Mouse (Mus musculus): ENCODE results near the gene Bmpr1b.

Gene Bmpr1b

GRCm38 (mm10) chr3:142034160-142034559 lies 135.1 kb downstream of the Bmpr1b start:
- CTCF ChIA-PET, result interaction anchor here (0.7 kb wide), 1 partner anchor 153 kb away, joined by 6 read pairs; no protein-coding TSS in a partner anchor

GRCm38 (mm10) chr3:142019716-142020115 lies 149.5 kb downstream of the Bmpr1b start:
- CTCF ChIA-PET, result no interaction called here

- CTCF ChIA-PET, result no interaction called here
Measured at GRCm38 (mm10) chr3:141984548-141984947, 184.7 kb downstream of the Bmpr1b start.

GRCm38 (mm10) chr3:141981613-141982432 lies 187.4 kb downstream of the Bmpr1b start:
- CTCF ChIA-PET, result no interaction called here

GRCm38 (mm10) chr3:141966244-141966643 lies 203.0 kb downstream of the Bmpr1b start:
- CTCF ChIA-PET, result no interaction called here

GRCm38 (mm10) chr3:141952931-141953330 lies 216.3 kb downstream of the Bmpr1b start:
- CTCF ChIA-PET, result no interaction called here

GRCm38 (mm10) chr3:141950642-141951041 lies 218.6 kb downstream of the Bmpr1b start:
- CTCF ChIA-PET, result no interaction called here

GRCm38 (mm10) chr3:141948506-141948905 lies 220.7 kb downstream of the Bmpr1b start:
- CTCF ChIA-PET, result no interaction called here

- CTCF ChIA-PET, result no interaction called here
Measured at GRCm38 (mm10) chr3:141948096-141948495, 221.1 kb downstream of the Bmpr1b start.

- CTCF ChIA-PET, result no interaction called here
Measured at GRCm38 (mm10) chr3:141946846-141947245, 222.4 kb downstream of the Bmpr1b start.

GRCm38 (mm10) chr3:141943317-141943742 lies 225.9 kb downstream of the Bmpr1b start:
- CTCF ChIA-PET, result no interaction called here

- CTCF ChIA-PET, result no interaction called here
Measured at GRCm38 (mm10) chr3:141940207-141940606, 229.0 kb downstream of the Bmpr1b start.

- CTCF ChIA-PET, result no interaction called here
Measured at GRCm38 (mm10) chr3:141936594-141937272, 232.5 kb downstream of the Bmpr1b start.

GRCm38 (mm10) chr3:141932956-141933355 lies 236.3 kb downstream of the Bmpr1b start:
- CTCF ChIA-PET, result no interaction called here

GRCm38 (mm10) chr3:141931372-141932092 lies 237.7 kb downstream of the Bmpr1b start:
- CTCF ChIA-PET, result no interaction called here

GRCm38 (mm10) chr3:141923442-141923841 lies 245.8 kb downstream of the Bmpr1b start:
- CTCF ChIA-PET, result interaction anchor here (0.6 kb wide), 1 partner anchor 35 kb away, joined by 3 read pairs; no protein-coding TSS in a partner anchor

GRCm38 (mm10) chr3:141921161-141921560 lies 248.1 kb downstream of the Bmpr1b start:
- CTCF ChIA-PET, result no interaction called here

GRCm38 (mm10) chr3:141919661-141920060 lies 249.6 kb downstream of the Bmpr1b start:
- CTCF ChIA-PET, result no interaction called here

GRCm38 (mm10) chr3:141917166-141917565 lies 252.1 kb downstream of the Bmpr1b start:
- CTCF ChIA-PET, result no interaction called here

- CTCF ChIA-PET, result no interaction called here
Measured at GRCm38 (mm10) chr3:141915995-141916394, 253.2 kb downstream of the Bmpr1b start.

- CTCF ChIA-PET, result no interaction called here
Measured at GRCm38 (mm10) chr3:141914588-141914987, 254.6 kb downstream of the Bmpr1b start.

- CTCF ChIA-PET, result no interaction called here
Measured at GRCm38 (mm10) chr3:141909136-141909535, 260.1 kb downstream of the Bmpr1b start.

All from spleen, embryonic (tissue).